Mouse (Mus musculus): ENCODE measurements around the gene Sema3f. TPM values are rescaled to one million over a fixed set of nuclear protein-coding genes. Genes with fewer than 3 reads are reported as not detected.

The Sema3f gene
- polyA plus RNA-seq, 1 experiment: 12.3 TPM

- H3K27ac ChIP-seq (ENCODE audit: insufficient read depth, low read length): no peak overlapping the region
- H3K36me3 ChIP-seq (ENCODE audit: control insufficient read depth, insufficient read depth, low read length, poor library complexity, severe bottlenecking): no peaks in the 10 kb centered on the region
- no peak overlapping the region for H3K4me3 ChIP-seq (ENCODE audit: low read depth, low read length)
Measured at GRCm38 (mm10) chr9:107643544-107644214, 66.6 kb downstream of the Sema3f start.

DNA sequence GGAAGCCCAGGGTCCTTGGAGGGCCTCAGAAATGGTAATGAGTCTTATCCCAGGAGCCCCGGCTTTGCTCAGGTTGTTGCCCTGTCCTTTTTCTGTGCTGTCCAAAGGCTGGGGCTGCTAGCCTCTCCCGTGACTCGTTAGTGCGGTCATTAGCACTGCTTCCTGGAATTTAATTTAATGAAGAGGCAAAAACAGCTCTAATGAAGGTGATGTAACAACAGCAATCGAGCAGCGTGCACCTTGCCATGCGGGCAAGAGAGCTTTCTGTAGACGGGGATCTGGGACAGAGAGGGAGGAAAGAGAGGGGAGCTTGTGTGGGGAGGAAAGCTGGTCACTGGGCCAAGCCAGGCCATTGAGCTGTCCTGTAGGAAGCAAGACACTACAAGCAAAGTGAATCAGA, 68.6 kb downstream of the Sema3f start:
- Histone ChIP-seq H3K36me3 (ENCODE audit: control insufficient read depth, insufficient read depth, low read length, poor library complexity, severe bottlenecking) (no peaks in the 10 kb centered on the region), H3K27ac (ENCODE audit: insufficient read depth, low read length) (no peak overlapping the region), H3K4me3 (ENCODE audit: low read depth, low read length) (no peak overlapping the region), H3K27me3 (ENCODE audit: control insufficient read depth, insufficient read depth, low read length, poor library complexity, severe bottlenecking) (no peaks in the 10 kb centered on the region), H3K4me1 (ENCODE audit: control insufficient read depth, insufficient read depth, low read length) (peaks cover 5% of the 10 kb centered on the region), H3K9me3 (replicated peaks; ENCODE audit: control insufficient read depth, insufficient read depth, low read length, poor library complexity, severe bottlenecking) (no peaks in the 10 kb centered on the region), H3K9ac (ENCODE audit: low read depth, poor library complexity, severe bottlenecking) (no peak overlapping the region)
- no peak for TF ChIP-seq CTCF (IDR thresholded peaks at IDR 0.05; ENCODE audit: low read depth, low read length)
- TF ChIP-seq EP300 (IDR thresholded peaks at IDR 0.05; ENCODE audit: insufficient read depth, low read depth, low read length): no peak
- no peak for TF ChIP-seq POLR2A (IDR thresholded peaks at IDR 0.05; ENCODE audit: insufficient read depth, low read length)

More at GRCm38 (mm10) chr9:107643544-107644214, 66.6 kb downstream of the Sema3f start:
- H3K9me3 ChIP-seq (replicated peaks; ENCODE audit: control insufficient read depth, insufficient read depth, low read length, poor library complexity, severe bottlenecking): no peaks in the 10 kb centered on the region
- TF ChIP-seq CTCF (IDR thresholded peaks at IDR 0.05; ENCODE audit: low read depth, low read length) (no peak), EP300 (IDR thresholded peaks at IDR 0.05; ENCODE audit: insufficient read depth, low read depth, low read length) (no peak), POLR2A (IDR thresholded peaks at IDR 0.05; ENCODE audit: insufficient read depth, low read length) (no peak)
- peaks cover 5% of the 10 kb centered on the region for H3K4me1 ChIP-seq (ENCODE audit: control insufficient read depth, insufficient read depth, low read length)
- H3K27me3 ChIP-seq (ENCODE audit: control insufficient read depth, insufficient read depth, low read length, poor library complexity, severe bottlenecking): no peaks in the 10 kb centered on the region
- peak overlapping the region; percentile 53 for H3K9ac ChIP-seq (ENCODE audit: low read depth, poor library complexity, severe bottlenecking)

DNA sequence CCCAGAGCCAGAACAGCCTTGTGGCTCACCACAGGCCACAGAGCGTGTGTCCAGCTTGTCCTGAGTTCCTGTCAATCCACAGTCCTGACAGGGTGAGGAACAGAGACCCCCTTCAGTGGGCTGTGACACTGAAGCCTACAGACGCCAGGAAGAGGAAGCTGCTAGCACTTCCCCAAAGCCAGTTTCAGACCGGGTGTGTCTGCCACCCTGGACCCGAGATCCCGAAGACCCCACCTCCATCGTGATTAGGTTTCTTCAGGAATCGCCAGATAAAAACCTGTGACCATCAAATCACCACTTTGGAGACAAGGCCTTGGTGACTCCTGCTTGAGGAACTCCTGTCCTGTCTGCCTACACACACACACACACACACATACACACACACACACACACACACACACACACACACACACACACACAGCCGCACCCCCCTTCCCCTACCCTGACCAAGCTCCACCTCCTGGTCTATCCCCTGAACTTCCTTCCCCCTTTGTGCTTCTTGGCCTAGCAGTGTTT, 70.0 kb downstream of the Sema3f start:
- no peak overlapping the region for H3K4me3 ChIP-seq (ENCODE audit: low read depth, low read length)
- H3K9ac ChIP-seq (ENCODE audit: low read depth, poor library complexity, severe bottlenecking): no peak overlapping the region
- H3K4me1 ChIP-seq (ENCODE audit: control insufficient read depth, insufficient read depth, low read length): peaks cover 5% of the 10 kb centered on the region

GRCm38 (mm10) chr9:107637070-107637469, 73.2 kb downstream of the Sema3f start:
- no peak overlapping the region for H3K4me3 ChIP-seq (ENCODE audit: low read depth, low read length)
- H3K9me3 ChIP-seq (replicated peaks; ENCODE audit: control insufficient read depth, insufficient read depth, low read length, poor library complexity, severe bottlenecking): no peaks in the 10 kb centered on the region
- TF ChIP-seq POLR2A (IDR thresholded peaks at IDR 0.05; ENCODE audit: insufficient read depth, low read length) (no peak), CTCF (IDR thresholded peaks at IDR 0.05; ENCODE audit: low read depth, low read length) (no peak), EP300 (IDR thresholded peaks at IDR 0.05; ENCODE audit: insufficient read depth, low read depth, low read length) (no peak)
- no peaks in the 10 kb centered on the region for H3K27me3 ChIP-seq (ENCODE audit: control insufficient read depth, insufficient read depth, low read length, poor library complexity, severe bottlenecking)
- H3K36me3 ChIP-seq (ENCODE audit: control insufficient read depth, insufficient read depth, low read length, poor library complexity, severe bottlenecking): no peaks in the 10 kb centered on the region
- no peak overlapping the region for H3K27ac ChIP-seq (ENCODE audit: insufficient read depth, low read length)
- peaks cover 8% of the 10 kb centered on the region for H3K4me1 ChIP-seq (ENCODE audit: control insufficient read depth, insufficient read depth, low read length)
- H3K9ac ChIP-seq (ENCODE audit: low read depth, poor library complexity, severe bottlenecking): no peak overlapping the region

More for the DNA sequence above, 70.0 kb downstream of the Sema3f start:
- no peaks in the 10 kb centered on the region for H3K9me3 ChIP-seq (replicated peaks; ENCODE audit: control insufficient read depth, insufficient read depth, low read length, poor library complexity, severe bottlenecking)
- H3K27ac ChIP-seq (ENCODE audit: insufficient read depth, low read length): no peak overlapping the region
- no peaks in the 10 kb centered on the region for H3K36me3 ChIP-seq (ENCODE audit: control insufficient read depth, insufficient read depth, low read length, poor library complexity, severe bottlenecking)
- no peaks in the 10 kb centered on the region for H3K27me3 ChIP-seq (ENCODE audit: control insufficient read depth, insufficient read depth, low read length, poor library complexity, severe bottlenecking)
- no peak for TF ChIP-seq CTCF (IDR thresholded peaks at IDR 0.05; ENCODE audit: low read depth, low read length)
- TF ChIP-seq EP300 (IDR thresholded peaks at IDR 0.05; ENCODE audit: insufficient read depth, low read depth, low read length): no peak
- TF ChIP-seq POLR2A (IDR thresholded peaks at IDR 0.05; ENCODE audit: insufficient read depth, low read length): no peak

DNA sequence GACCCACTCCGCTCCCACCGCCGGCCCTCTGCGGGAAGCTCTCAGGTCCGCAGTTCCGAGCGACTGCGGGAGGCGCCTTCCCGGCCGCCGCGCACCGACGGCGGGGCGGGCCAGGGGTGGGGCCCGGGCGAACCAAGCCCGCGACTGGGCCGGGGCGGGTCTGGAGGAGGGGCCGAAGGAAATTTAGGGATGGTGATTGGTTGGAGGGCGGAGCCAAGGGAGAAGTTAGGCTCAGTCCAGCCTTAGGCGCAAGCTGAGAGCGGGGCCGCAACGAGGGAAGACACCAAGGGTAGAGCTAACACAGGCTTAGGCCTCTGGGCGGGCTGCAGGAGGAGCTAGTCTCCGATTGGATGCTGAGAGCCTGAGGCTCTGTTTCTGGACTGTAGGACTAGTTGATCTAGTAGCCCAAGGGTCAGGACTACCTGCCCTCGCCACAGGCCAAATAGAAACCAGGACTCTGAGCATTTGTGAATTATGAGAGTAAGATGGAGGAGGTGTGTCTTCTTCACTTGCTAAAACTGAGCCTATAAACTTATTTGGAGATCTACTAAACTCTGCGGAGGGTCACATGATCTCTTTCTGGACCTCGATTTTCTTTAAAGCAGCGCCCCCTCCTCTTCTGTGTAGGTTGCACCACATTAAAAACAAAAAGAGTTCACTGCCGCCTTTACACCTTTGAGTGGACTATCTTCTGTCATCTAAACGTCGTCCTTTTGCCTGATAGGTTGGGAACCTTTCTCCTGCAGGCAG, 74.8 kb downstream of the Sema3f start, which contains the start of gene Gnai2:
Gene Gnai2, minus strand, starts transcription at position 89 of the 750 bp plus-strand sequence.
- peak within 1 kb of the TSS; percentile 74 for H3K27ac ChIP-seq (ENCODE audit: insufficient read depth, low read length)
- TF ChIP-seq CTCF (IDR thresholded peaks at IDR 0.05; ENCODE audit: low read depth, low read length) (no peak), EP300 (IDR thresholded peaks at IDR 0.05; ENCODE audit: insufficient read depth, low read depth, low read length) (0 out of 2 replicates have a peak, but pooled peaks have one; percentile 9), POLR2A (IDR thresholded peaks at IDR 0.05; ENCODE audit: insufficient read depth, low read length) (peak; percentile 75)
- peaks cover 12% of the 10 kb centered on the region for H3K4me1 ChIP-seq (ENCODE audit: control insufficient read depth, insufficient read depth, low read length)
- peak within 1 kb of the TSS; percentile 84 for H3K4me3 ChIP-seq (ENCODE audit: low read depth, low read length)
- no peaks in the 10 kb centered on the region for H3K36me3 ChIP-seq (ENCODE audit: control insufficient read depth, insufficient read depth, low read length, poor library complexity, severe bottlenecking)
- H3K9me3 ChIP-seq (replicated peaks; ENCODE audit: control insufficient read depth, insufficient read depth, low read length, poor library complexity, severe bottlenecking): no peaks in the 10 kb centered on the region
- peak within 1 kb of the TSS; percentile 89 for H3K9ac ChIP-seq (ENCODE audit: low read depth, poor library complexity, severe bottlenecking)
- no peaks in the 10 kb centered on the region for H3K27me3 ChIP-seq (ENCODE audit: control insufficient read depth, insufficient read depth, low read length, poor library complexity, severe bottlenecking)

Data from ES-Bruce4 (cell line).